Mouse (Mus musculus) gastrocnemius, postnatal 14 days (tissue): ENCODE results near the gene Ddc. TPM values are rescaled to one million over a fixed set of nuclear protein-coding genes. Genes with fewer than 3 reads are reported as not detected.

Experiments
- DNase-seq: peaks from one replicate; pipeline ENCODE4 v3.0.0; 2021; ENCODE audit warnings: mixed read lengths
- intact Hi-C: fragments of 180-260 bp; cut with DNase I; formaldehyde crosslinking; loops from one replicate; pipeline ENCODE4 v1.15.1; 2025; ENCODE audit warnings: low total_unique reads
- total RNA-seq, 2 experiments: library from RNA; stranded (reverse); gene quantifications; 2 replicates each; pipeline ENCODE4 v1.2.3; 2021

Ddc gene
- total RNA-seq, 2 experiments from 2014 or later, result 20.5 to 28.2 TPM

DNA sequence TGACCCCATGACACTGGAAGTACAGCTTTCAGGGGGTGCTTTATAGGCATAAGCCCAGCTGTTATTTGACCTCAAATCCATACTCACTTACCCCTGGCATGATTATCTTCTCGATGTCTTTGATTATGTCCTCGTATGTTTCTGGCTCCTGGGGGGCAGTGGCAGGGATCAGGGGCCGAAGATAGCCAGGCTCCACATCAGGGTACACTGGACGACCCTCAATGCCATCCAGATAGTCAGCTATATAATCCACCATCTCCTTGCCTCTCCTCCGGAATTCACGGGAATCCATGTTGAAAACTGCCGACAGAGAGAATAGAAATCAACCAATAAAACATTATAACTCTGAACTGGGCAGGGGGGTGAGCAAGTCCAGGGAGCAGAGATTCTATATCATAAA, 17.6 kb downstream of the Ddc start:
- intact Hi-C loops, result no loop called here
- no peak for DNase-seq

DNA sequence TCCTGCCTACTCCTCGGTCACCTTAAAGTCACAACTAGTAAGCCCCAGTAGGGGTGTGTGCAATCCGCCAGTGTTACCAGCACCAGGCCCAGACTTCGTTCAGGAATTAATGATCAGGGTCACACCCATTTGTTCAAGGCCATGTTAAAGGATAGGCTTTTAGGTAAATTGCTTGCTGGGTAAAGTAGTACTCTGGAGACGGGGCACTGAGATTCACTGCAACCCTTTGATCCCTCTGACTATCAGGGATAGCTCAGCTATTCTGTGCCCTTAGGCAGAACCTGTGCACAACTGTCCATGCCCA, 18.3 kb downstream of the Ddc start:
- intact Hi-C loops, result loop anchor here (2.0 kb wide), 1 partner anchor 47 kb away; no protein-coding TSS in a partner anchor
- no peak for DNase-seq

DNA sequence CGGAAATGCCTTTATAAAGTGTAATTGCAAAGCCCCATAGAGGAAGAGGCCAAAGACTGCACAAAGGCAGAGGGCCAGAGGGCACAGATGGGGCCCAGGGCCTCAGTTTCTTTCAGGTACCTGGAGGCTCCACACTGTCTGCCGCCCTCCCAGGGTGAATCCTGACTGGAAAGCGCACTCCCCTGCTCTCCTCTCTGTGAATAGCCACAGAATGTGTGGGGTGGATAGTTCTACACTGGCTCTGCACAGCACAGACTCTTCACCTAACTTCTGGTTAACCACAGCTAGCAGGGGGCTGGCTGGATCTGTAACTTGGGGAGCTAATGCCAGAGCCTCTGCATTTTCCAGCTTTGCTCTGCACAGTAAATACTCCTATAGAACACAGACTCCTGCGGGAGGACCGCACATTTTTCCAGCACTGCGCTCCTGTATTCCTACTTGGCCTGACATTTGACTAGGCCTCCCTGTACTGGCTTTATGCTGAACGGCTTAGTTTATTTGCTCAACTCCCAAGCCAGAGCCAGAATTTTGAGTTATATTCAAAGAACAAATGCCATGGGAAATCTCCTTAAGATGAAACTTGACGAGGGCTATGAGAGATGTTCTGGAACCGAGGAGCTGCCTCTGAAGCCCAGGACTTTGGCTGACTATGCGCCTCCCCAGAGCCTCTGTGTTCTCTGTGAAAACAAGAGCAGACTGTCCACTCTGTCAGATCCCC, 18.8 kb downstream of the Ddc start:
- intact Hi-C loops, result loop anchor here (2.0 kb wide), 1 partner anchor 48 kb away; no protein-coding TSS in a partner anchor
- peak; percentile 29 for DNase-seq

DNA sequence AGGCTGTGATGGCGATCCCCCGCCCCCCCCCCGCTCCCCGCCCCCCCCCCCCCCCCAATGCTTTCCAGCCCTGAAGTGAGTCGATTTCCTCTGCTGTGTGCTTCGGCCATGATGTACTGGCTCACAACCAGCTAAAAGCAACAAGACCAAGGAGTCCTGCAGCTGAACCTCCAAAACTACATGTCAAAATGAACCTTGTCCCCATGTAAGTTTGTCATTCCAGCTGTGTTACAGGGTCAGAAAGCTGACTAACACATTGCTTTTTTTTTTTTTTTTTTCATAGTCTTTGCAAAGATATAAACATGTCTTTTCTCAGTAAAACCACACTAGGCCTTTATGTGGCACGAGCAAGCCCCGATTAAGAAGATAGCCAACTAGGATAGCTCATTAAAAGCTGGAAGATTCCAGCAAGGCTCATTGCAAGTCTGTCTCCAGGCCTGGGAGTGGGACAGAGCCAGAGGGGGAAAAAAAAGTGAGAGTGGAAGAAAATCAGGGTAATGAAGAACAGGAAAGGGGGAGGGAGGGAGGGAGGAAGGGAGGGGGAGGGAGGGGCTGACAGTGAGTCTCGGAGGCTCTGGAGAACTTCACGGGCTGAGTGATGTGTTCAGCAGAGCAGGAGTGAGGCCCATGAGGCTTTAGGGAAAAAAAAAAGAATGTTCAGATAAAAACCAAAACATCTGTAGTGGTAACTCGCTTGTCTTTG, 19.5 kb downstream of the Ddc start:
- intact Hi-C loops, result loop anchor here (2.0 kb wide), 1 partner anchor 48 kb away; no protein-coding TSS in a partner anchor
- DNase-seq, result peak; percentile 58

DNA sequence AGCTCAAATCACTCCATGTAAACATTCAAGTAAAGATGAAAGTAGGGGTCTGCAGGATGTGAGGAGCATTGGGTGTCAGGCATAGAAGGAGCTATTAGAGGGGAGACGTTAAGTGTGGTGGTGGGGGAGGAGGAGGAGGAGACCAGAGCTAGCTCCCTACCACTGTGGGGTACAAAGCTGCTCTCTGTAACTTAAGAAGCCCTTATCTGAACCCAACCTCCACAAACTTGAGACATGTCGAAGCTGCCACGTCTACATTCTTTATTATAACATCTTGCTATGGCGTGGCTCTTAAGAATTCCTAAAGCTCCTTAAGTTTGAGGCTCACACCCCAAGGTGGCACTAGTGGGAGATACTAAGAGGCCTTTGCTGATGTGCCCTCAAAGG, 20.1 kb downstream of the Ddc start:
- intact Hi-C loops, result loop anchor here (2.0 kb wide), 1 partner anchor 49 kb away; no protein-coding TSS in a partner anchor
- no peak for DNase-seq

DNA sequence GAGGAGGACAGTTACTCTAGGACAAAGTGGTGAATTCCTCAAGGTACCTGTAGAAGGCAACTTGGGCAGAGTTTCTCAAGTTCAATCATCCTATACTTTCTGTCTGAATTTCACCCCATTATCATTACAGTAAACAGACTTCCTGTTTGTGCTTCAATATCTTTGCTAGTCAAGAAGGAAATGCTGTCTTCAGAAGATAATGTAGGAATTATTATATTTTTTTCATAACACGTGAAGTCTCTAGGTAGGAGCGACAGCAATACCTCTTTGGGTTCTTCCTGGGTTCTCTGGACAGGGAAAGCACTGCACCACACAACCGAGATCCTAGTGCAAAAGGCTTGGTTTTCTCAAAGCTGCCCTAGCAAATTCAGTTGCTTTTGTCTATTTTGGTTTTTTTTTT, 21.6 kb downstream of the Ddc start:
- intact Hi-C loops, result no loop called here

DNA sequence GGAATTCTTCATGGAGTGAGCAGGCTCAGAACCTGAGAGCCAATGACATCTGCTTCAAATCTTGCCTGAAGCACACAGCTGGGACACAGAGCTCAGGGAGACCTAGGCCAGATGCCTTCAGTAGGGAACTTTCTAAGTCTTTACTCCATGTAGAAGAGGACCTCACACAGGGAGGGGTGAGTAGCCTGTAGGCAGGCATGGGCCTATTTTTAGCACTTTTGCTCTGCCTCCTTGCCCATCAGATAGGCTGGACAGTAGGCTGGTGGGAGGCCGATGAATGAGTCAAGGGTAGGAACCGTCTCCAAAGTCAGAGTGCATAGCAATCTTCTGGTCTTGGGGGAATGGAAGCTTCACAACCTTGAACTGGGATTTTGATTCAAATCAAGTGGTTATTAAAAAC, 22.7 kb downstream of the Ddc start:
- intact Hi-C loops, result no loop called here
- no peak for DNase-seq

More for the DNA sequence above, 21.6 kb downstream of the Ddc start:
- no peak for DNase-seq

DNA sequence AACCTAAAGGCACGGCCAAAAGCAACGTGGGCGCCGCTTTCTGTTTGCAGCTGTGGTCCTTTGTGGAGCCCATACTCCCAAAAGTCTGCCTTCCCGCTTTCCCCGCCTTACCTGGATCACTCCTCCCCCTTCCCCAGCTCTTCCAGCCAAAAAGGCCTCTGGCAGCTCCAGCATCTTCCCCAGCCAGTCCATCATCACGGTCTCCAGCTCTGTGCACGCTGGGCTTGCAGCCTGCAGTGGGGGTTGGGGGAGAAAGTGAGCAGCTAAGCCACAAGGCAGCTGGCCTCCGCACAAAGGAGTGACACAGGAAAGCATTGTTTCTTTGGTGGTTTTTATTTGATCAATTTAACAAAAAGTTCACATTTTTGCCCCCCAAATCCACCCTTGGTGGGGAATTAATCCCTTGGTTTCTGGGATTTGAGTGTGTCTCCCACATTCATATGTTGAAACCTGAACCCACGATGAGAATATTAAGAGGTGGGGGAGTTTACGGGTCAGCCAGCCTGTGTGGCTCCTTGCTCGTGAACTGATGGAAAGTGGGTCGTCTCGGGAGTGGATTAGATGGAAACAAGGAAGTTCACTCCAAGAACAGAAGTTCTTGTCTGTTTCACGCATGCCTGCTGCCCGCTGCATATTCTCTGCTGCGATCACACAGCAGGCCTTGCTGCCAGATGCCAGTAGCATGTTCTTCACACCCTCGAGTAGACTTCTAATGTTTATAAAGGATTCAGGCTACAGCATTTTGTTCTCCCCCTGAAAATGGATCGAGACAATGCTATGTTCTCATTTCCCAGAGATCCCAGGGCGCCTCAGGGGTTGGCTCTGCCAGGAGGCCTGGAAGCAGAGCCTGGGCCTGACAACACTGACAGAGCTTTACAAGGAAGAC, 24.7 kb downstream of the Ddc start:
- peak; percentile 86 for DNase-seq
- intact Hi-C loops, result no loop called here

DNA sequence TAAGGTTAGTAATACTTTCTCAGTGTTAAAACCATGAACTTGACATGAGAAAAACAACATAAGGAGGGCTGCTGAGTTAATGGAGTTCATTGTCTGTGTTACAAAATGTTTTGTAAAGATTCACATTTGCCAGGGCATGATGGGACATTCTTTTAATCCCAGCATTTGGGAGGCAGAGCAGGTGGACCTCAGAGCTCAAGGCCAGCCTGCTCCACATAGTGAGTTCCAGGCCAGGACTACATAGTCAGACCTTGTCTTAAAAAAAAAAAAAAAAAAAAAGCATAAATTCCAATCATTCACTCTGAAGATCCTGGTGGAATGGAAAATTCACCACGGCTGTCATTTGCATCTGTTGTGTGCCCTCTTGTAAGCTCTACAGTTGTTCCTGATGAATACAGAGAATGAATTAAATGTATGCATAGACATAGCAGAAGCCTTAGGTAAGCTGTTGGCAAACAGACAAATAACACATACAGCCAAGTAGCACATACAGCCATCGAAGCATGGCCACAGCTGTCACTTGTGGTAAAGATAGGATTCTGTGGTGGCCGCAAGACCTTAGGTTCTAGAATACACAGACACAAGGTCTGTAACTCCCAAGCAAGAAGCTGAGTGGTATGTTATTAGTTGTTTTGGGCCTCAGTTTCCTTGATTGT, 25.7 kb downstream of the Ddc start:
- intact Hi-C loops, result no loop called here
- no peak for DNase-seq

DNA sequence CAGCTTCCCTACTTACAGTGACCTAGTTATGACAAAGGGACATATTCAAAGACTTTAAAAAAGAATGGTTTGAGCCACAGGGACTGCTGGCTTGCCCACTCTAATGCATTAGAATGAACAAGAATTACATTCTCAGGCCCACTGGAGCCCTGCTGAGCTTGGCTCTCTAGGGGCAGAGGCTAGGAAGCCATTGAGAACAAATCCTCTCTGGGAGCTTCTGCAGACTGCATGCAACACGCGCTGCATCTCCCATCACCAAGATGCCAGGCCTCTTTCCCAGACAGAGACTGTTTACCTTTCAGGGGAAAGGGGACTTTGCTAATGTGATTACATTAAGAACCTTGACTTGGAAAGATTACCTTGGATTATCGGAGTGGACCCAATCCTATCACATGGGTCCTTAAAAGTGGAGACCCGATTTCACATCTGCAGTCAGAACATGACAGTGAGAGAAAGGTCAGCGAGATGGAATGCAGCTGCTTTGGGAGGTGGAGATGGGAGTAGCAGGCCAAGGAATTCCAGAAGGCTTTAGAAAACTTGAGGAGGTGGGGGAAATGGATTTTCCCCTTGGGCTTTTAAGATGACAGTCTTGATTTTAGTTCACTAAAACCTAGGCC, 26.6 kb downstream of the Ddc start:
- no peak for DNase-seq
- intact Hi-C loops, result no loop called here

DNA sequence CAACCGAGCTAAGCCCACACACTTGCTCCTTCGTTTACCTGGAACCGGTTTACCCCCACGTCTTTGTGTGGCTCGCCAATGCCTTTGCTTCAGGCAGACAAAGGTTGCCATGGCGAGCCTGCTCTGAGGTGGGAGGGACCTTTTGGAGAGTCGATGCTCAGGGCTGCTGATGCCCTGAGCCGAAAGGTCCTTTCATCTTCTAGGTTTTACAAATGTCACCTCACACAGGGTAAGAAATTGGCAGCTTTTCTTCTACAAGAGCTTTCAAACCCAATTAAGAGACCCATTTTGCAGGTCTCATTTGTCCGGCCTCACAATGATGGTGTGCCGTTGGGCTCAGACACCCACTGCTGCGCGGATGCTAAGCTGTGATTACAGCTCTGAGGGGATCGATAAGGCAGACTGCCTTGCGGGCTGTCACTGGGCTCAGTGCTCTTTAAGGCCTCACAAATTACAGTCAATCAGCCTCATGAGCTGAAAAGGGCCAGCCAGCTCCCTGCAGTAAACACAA, 29.9 kb downstream of the Ddc start:
- no peak for DNase-seq
- intact Hi-C loops, result no loop called here

DNA sequence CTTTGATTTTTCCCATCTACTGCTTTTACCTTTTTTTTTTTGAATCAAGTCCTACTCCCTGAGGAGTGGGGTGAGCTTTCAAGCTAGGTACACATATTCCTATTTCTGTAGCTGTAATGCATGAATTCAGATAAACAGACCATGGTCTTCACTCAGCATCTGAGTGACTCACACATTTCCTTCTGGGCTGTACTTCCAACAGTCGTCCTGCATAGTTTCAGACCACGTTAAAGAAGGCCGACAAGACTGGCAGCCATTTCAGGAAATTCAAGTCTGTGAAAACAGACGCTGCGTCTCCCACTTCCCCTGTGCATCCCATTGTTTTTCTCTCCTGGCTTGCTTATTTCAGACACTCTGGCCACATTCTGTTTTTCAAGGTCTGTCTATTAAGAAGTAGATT, 31.2 kb downstream of the Ddc start:
- intact Hi-C loops, result no loop called here
- no peak for DNase-seq

DNA sequence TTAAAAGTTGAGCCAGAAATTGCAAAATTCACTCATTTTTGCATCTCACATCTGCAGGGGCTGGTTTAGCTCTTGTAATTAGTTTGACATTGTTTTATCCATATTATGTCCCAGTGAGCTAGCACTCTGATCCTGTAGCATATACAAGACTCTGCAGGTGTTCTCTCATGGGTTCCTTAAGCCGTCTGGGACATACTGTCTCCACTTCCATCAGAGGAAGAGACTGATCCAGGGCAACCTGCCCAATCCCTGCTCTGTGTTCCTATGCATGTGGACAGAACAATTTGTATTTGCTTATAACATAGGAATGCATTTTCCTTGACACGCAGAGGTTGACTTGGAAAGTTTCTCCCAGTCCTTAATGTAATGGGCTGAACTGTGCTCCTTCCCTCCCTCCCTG, 32.8 kb downstream of the Ddc start:
- intact Hi-C loops, result no loop called here
- DNase-seq, result no peak

DNA sequence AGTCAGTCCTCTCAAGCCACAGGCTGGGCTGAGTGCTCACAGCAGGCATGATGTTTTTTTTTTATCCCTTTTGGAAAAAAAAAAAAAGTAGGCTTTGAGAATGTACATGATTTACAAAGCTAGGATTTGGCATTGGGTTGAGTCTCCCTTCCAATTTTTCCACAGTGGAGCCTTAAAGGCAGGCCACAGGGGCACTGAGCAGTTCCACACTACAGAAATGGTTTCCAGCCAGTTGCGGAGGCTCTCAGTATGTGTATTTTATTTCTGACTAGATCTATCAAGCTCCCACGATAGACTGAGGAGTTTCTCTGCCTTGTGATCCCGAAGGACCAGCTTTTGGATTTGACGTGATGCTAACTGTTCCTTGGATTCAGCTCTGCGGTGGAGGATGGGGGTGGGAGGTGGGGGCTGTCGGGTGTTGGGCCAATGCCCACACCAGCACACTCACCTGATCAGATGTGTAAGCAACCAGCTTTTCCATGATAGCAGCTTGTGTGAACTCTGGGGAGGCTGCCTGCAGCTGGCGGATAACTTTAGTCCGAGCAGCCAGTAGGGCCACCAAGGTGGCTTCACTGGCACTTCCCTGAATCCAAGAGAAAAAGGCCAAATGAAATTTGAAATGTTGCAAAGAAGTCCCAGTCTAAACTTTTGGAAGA, 33.4 kb downstream of the Ddc start:
- intact Hi-C loops, result no loop called here

DNA sequence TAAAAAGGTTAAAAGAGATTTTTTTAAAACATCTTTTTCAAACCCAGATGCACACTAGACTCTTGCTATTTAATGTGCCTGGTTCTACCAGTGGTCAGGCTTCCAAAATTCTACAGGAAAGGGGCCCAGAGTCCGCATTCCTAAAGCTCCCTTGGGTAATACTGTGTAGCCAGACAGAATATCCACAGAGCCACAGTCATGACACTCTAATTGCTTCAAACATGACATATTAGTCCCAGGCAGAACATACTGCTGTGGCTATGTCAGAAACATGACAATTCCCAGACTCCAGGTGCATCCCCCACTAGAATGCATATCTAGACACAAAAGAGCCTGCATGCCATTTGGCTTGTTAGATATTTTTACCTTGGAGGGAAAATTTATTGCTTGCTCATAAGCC, 35.4 kb downstream of the Ddc start:
- no peak for DNase-seq
- intact Hi-C loops, result no loop called here

More for the DNA sequence above, 33.4 kb downstream of the Ddc start:
- DNase-seq, result no peak

DNA sequence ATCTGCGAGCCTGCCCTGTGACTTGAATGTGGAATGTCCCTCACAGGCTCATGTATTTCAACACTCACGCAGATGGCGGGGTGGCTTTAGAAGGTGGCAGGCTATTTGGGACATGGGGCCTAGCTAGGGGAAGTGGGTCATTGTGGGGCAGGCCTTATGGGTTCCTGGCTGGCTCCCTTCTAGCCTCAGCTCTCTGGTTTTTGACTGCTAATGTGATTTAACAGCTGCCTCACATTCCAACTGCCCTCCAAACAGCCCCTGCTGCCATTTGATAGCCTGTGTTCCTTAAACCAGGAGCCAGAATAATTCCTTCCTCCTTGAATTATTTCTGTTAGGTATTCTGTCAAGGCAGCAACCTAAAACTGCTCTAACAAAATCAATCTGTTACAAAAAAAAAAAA, 41.0 kb downstream of the Ddc start:
- intact Hi-C loops, result no loop called here

DNA sequence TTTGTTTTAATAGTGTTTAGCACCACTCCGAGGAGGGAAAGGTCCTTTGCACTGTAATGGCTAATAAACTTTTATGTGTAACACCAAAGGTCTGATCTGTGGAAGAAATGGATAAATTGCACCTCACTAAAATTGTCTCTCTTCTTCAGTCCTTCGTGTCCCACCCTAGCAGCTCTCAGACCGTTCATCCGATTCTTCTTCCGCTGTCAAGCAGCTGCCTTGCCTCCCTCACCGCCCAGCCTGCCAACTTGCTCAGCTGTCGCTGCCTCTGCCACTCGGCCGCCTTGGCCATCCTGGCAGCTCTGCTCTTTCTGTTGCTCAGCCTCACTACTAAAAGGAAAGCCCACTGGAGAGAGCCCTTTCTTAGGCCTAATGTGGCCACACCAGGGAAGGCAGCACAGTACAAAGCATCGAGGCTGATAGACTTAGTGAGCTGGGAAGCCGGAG, 42.2 kb downstream of the Ddc start:
- intact Hi-C loops, result no loop called here
- DNase-seq, result peak; percentile 83

More for the DNA sequence above, 41.0 kb downstream of the Ddc start:
- no peak for DNase-seq

DNA sequence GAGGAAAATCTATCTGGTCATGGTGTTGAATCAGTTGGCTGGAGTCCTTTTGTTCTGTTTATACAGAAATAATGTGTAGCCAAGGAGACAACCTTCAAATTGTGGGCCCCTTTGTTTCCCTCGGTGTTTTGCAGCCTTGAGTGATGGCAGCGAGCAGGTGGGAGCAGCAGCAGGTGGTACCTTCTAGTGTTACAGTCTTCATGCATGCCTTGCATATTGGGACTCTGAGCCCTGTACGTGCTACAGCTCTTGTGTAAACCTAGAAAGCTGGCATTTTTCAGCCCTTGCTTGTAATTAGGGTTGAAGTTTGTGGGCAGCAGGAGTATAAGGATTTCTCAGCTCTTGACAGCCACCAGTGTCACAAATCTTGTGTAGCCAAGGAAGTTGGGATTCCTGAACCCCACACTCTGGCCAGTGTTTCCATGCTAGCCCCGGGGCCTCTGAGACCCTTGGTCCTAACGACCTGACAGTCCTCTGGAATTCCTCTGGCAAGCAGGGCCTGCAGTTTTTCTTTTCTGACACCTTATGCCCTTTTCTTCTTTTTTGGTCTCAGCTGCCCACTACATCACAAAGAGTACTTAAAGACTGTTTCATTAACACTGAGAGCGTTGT, 42.8 kb downstream of the Ddc start:
- peak; percentile 43 for DNase-seq
- intact Hi-C loops, result no loop called here
